Mouse (Mus musculus) lung, postnatal 0 days (tissue): ENCODE measurements around the gene Ndufb11.
A peak's percentile ranks its signal among the peaks of the same experiment; 100 is the strongest.

Experiments
- CTCF ChIP-seq: IDR thresholded peaks from 2 replicates; pipeline ENCODE4 v1.5.1; 2016; ENCODE audit warnings: antibody characterized with exemption, mild to moderate bottlenecking
- EP300 ChIP-seq: IDR thresholded peaks from 2 replicates; pipeline ENCODE4 v1.6.1; 2016; ENCODE audit warnings: antibody characterized with exemption, mild to moderate bottlenecking, control low read depth

- TF ChIP-seq CTCF (peak; percentile 70), EP300 (0 out of 2 replicates have a peak, but pooled peaks have one; percentile 30)
Observed at GRCm38 (mm10) chrX:20662716-20663443, 45.5 kb upstream of the Ndufb11 start.
